Mouse (Mus musculus) telencephalon, adult 2 months (tissue): ENCODE measurements at regions not wholly inside any gene's neighbourhood (a gene's known extent, or its start where the extent isn't known, plus 50 kb on each side); places are given as distances from the start of the nearest gene placed in this dataset.

ENCODE experiments used
- DNase-seq: peaks from one replicate; pipeline ENCODE4 v3.0.0-alpha.2; 2011; ENCODE audit warnings: low read depth, low spot score

- DNase-seq = no peak
Observed at GRCm38 (mm10) chr16:93137249-93137648, 311.3 kb upstream of the Runx1 start.

- DNase-seq = no peak
Observed at GRCm38 (mm10) chr16:93131404-93131803, 305.5 kb upstream of the Runx1 start.

DNA sequence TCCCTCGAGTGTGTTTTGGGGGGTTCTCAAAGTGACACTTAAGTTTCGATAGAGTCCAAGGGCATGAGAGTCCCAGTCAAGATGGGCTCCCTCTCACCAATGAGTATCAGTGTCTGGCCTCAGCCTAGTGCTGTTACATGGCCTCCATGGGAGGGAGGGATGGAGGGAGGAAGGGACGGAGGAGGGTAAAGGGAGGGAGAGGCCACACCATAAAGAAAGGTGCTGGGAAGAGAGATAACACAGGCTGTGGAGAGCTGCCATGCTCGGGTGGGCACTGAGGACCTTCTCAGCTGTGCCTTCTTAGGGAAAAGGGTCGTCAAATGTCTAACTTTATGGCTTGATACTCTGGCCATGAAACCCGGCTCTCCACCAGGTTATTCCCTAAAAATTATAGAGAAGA lies 304.7 kb upstream of the Runx1 start:
- DNase-seq = no peak

GRCm38 (mm10) chr16:93123707-93124106 lies 297.8 kb upstream of the Runx1 start:
- no peak for DNase-seq

GRCm38 (mm10) chr16:93116111-93116969 lies 290.4 kb upstream of the Runx1 start:
- DNase-seq = peak; percentile 57

DNA sequence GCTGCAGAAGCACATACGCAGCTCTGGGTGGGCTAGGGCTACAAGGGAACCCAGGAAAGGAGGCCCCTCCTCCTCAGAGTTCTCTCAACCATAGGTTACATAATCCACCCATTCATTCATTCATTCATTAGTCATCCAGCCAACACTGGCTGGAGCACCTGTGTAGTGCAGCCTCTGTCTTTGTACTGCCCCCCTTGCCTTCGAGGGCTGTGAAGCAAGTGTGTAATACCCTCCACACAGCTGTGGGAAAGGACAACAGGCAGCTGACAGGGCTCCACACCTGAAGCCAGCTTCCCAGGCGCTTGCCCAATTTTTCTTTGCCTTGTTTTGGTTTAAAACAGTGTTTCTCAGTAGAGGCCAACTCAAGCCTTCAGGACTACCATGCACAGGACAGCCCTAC lies 285.0 kb upstream of the Runx1 start:
- DNase-seq = no peak

GRCm38 (mm10) chr16:93110451-93110850 lies 284.5 kb upstream of the Runx1 start:
- DNase-seq = no peak

- DNase-seq = no peak
Observed at GRCm38 (mm10) chr16:93109683-93110407, 283.9 kb upstream of the Runx1 start.

DNA sequence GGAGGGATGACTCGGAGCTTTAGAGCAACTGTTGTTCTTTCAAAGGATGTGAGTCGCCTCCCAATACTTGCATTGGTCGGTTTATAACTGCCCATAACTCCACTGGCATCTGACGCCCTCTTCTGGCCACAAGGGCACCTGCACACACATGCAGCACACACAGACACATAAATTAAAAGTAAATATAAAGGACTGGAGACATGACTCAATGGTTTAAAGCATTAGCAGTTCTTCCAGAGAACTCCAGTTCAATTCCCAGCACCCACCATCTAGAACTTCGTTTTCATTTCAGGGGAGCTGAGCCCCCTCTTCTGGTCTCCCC lies 281.5 kb upstream of the Runx1 start:
- no peak for DNase-seq

DNA sequence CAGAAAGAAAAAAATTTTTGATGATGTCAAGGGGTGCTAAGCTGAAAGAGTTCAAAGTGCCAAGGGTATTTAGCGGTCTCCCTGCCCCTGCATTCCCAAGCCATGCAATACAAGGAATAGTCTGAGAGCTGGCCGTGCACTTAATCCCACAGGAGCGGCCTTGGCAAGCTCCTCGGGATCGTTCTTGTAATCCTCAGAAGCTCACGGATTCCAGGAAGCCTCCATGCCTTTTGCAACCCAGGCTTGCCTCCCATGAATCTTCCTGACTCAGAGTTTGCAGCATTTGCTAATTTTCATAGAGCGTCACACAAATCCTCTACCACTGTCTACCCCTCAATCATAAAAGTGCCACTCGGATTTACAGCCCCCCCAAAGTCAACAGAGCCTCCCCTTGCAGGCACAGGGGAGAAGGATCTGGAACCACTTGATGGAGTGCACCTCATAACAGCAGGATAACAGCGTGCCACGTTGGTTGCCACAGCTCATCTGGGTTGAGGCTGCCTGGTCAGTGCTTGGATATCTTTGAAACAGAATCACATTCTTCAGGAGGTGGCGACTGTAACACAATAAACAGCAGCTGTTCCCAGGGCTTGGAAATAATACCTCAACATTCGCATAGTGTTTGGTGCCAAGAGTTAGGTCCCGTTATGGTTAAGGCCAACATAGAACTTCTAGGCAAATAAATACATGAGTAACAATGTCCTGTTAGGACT lies 281.0 kb upstream of the Runx1 start:
- no peak for DNase-seq

- DNase-seq = no peak
Observed at GRCm38 (mm10) chr16:93102174-93102573, 276.2 kb upstream of the Runx1 start.

DNA sequence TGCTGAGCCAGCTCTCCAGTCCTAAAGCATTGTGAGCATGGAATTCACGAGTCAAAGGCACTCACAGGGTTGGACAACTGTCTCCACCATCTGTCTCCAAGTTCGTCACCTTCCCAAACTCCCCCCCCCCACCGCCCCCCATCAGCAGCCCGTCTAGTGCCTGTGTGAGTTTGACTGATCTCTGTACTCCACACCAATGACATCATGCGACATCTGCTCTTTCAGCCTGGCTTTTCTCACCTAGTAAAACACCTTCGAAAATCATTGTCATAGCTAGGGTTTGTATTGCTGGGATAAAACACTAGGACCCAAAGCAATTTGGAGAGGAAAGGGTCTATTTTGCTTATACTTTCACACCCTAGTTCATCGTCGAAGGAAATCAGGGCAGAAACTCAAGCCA lies 272.1 kb upstream of the Runx1 start:
- no peak for DNase-seq

DNA sequence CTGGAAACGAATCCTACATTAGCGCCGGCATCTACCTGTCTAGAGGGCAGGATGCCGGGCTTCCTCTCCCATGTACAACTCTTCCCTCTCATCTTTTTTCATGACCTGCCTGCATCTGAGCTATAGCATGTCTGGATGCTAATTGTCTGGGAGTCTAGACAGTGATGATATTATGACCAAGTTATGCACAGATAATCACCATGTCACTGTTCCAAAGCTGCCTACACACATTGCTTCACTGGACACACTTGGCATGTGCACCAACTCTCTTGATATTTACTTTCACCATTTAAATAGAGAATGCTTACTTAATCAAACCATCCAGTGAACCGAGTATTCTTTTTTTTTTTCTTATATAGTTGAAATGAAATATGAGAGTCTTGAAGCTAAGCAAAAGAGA lies 270.2 kb upstream of the Runx1 start:
- DNase-seq = no peak

DNA sequence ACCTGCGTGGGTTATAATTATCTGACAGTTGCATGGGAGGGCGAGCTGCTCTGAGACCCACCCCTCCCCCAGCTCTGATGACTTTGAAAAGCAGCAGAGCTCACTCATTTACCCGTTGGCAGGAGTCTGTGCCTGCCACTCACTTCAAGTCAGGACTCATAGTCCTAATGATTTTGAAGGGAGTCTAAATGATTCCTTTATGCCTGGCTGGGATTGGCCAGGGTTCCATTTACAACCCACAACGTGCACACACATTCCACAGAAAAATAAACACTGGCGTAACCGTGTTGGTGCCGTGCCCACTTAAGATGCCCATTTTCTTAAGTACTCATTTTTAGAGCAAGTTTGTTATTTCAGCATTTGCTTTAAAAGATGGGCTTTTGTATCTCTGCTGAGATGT lies 266.8 kb upstream of the Runx1 start:
- no peak for DNase-seq

DNA sequence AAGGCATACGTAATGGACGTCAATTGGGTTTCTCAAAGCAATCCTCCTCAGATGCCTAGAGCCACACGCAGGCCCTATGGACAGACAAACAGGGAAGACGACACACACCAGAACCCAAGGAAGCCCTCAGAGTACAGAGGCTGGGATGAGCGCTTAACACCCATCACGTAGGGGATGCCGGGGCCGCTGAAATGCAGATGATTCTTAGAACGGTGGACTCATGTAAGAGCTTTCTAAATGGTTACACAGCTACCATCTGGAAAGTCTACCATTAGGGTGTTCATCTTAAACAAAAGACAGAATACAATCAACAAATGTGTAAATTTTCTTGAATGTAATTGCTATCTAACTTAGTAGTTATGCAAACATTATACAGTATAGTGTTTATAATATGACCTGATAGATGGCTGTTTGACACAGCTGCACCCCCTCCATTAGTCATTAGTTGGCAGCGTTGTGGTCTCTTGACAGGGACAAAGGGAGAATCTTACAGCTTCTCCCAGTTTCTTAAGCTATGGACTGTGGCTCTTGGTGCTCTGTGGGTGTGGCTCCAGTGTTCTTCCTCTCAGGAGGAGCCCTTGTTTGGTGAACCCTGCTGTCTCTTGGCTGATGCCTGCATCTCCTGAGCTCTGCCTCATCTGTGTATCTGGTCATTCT lies 259.4 kb upstream of the Runx1 start:
- DNase-seq = no peak

DNA sequence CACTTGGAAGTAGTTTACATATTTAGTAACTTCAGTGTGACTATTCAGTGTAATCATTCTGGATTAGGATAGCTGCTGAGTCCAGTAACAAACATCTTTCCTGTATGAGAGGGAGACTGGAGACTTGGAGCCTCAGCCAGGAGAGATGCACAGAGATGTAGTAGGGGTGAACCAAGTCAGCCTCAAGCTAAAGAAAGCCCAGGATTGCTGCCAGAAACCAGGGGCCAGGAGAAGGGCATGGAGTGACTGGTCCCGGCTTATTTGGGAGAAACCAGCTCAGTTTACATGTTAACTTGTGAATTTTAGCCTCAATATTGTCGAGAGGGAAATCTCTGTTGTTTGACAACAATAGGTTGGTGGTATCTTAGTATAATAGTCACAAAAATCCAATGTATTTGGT lies 257.8 kb upstream of the Runx1 start:
- no peak for DNase-seq

GRCm38 (mm10) chr16:93083142-93083541 lies 257.2 kb upstream of the Runx1 start:
- DNase-seq = no peak

- DNase-seq = no peak
Observed at GRCm38 (mm10) chr16:93081533-93081932, 255.6 kb upstream of the Runx1 start.

GRCm38 (mm10) chr16:93079660-93080390 lies 253.9 kb upstream of the Runx1 start:
- no peak for DNase-seq

- DNase-seq = no peak
Observed at GRCm38 (mm10) chr16:93078909-93079308, 253.0 kb upstream of the Runx1 start.

DNA sequence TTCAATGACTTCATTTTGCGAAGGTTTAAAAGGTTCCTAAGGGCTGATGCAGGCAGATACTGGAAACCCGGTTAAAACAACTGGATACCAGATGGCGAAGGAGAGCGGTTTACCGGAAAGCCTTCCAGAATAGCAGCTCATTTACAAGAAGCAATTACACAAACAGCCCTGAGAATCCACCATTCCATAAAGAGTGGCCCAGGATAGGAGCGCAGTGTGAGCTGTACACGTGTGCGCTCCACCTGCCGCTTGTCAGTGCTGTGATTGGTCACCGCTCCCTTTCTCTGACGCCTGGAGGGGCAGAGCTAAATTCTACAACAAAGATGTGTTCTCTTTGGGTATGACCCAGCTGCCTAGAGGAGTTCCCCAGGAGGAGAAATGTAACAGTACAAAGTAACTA lies 249.5 kb upstream of the Runx1 start:
- DNase-seq = peak; percentile 1
